Mouse (Mus musculus): ENCODE measurements around the gene Josd1.

The Josd1 gene

DNA sequence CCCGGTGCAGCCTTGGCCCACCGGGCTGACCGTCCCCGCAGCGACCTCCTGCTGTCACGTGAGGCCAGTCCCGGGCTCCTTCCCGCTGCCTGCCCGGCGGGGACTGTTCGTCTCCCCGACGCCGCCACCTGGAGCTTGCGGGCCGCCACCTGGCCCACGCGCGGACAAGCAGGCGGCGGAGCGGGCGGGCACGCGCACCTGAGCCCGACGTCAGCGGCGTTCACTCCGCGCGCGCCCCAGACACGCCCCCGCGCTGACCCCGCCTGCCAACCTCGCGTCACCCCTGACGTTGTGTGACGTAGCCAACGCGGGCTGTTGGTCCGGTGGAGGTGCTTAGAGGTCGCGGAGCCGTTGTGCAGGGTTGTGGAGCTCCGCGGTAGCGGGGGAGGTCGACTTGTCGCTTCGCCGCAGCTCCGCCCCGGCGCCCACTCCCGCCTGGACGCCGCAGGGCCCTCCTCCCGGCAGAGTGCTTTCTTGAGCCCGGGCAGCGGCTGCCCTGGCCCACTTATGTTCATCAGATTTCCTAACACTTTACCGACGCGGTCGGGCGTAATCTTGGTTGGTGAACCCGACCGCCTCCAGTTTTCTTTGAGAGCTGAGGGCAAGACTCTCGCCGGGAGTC is at the start of gene Josd1:
TSS of gene Josd1 (minus strand) at position 274 of the 622 bp plus-strand sequence.
- under 1% methylated on average over 72 of the region's 72 CpGs for WGBS

DNA sequence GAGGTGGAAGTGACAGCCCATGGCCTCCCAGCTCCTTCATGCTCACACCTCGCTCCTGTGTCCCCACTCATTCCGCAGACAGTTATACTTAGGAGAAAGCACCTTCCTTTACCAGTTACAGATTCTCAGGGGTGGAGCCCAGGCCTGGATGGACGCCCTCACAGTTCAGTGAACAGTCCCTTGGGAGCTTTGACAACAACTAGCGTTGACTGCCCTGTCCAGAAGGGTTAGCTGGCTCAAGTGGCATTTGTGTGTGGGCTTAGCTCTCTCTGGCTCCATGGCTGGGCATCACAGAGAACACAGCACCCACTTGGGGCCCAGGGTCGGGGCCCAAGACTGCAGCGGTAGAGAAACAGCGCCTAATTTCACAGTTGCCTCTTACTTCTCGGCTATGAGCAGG is 46.6 kb upstream of the Josd1 start:
- 79% methylated on average over 8 of the region's 8 CpGs for WGBS

DNA sequence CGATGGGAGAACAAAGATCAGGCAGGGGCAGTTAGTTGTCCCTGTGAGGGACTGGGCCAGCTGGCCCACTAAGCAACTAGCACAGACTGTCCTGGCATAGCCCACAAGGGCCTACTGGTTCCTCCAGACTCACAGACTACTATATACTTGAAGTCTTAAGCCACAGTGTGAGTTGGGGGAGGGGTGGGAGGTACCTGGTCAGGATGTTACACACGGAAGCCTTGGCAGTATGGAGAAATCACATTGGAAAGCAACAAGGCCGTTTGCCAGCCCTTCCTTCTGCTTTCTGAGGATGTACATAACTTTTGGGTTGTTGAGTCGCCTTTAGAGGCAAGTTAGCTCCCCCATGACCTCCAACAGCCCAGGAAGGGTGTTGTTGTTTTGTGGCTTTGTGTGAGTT is 45.9 kb upstream of the Josd1 start:
- 72% methylated on average over 4 of the region's 4 CpGs for WGBS

DNA sequence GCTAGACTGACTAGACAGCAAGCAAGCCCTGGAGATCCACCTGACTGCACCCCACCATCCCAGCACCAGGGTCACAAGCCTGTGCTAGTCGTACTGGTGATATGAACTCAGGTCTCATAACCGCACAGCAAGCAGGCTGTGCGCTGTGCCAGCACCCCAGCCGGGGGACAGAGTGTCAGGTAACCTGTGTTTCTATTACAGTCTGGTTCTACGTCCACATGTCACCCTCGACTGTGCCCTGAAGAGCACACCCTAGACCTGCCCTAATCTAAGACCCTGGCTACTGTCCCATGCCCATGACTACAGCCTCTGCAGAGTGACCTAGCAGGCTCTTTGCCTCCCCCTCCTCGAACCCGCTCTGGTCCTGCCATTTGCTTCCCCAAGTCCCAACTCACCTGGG is 45.5 kb upstream of the Josd1 start:
- WGBS: 96% methylated on average over 8 of the region's 8 CpGs

DNA sequence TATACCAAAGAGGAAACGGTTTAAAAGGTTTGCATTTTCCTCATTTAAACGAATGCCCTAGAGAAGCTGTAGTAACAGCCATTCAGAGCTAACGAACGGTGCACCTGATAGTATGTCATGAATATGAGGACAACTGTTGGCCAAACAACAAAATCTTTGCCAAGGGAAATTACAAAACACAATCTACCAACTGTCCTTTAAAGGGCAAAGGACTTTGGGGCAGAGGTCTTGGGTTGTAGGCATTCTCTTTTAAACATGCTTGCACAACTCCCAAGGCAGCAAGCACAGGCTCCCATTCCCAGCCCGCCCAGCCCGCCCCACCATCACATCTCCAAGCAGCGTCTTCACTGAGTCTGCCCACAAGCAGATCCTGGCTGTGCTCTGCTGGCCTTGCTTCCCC is 43.8 kb upstream of the Josd1 start:
- 65% methylated on average over 7 of the region's 7 CpGs for WGBS

DNA sequence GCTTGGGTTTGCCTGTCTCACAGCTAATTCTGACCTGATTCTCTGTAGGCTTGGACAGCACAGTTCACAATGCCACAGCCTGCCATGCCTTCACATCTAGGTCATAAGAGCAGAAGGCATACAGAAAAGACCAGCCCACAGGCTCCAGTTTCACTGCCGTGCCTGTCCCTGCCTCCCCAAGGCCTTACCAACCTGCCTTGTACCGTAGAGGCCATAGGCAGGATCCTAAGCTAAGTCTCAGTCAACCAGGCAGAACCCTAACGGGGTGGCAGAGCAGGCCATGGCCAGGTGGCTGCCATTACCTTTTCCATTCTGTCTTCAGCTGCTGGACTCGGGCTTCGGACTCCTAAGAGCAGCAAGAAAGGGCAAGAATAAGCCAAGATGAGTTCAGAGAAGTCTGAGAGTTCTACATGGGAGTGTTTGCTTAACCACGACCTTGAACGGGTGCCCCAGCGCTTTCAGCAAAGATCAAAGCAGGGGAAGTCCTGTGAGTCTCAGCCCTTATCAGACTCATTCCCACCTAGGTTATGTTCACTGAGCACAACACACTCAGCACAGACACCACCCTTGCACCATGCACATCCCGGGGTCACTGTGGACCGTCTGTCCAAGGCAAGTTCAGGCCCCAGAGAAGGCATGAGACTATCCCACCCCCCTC is 41.1 kb upstream of the Josd1 start:
- 84% methylated on average over 10 of the region's 10 CpGs for WGBS

DNA sequence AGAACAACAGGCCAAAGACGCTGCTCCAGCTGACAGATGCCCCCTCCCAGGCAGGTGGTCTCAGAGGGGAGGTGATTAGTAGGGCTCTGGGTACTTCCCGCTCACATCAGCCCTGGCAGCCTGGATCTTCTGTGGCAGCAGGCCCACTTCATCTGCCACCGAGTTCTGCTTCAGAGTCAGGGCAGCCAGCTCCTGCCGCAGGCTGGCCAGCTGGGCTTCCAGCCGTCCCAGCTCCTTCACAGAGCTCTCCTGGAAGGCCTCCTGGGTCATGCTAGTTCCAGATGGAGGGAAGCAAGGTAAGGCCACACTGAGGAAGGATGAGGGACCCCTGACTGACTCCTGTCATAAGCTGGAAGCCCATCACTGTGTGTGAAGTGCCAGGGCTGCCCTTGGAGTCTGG is 40.6 kb upstream of the Josd1 start:
- WGBS: 55% methylated on average over 5 of the region's 5 CpGs

DNA sequence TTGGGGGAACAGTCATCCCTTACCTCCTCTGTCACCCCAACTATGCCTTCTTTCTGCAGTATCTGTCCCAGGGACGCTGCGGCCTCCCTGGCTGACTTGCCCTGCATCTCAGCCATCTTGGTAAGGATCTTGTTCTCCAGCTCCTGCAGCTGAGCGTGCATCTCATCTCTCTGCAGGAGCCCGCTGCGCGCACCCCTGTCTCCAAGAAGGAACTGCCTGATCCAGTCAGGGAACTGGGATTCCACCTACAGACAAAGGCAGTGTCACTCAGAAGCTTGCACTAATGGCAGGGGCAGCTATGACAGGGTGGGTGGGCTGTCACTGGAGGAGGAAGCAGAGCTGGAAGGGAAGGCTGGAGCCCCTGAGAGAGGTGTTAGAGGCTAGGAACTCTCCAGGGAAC is 40.1 kb upstream of the Josd1 start:
- 75% methylated on average over 6 of the region's 6 CpGs for WGBS

DNA sequence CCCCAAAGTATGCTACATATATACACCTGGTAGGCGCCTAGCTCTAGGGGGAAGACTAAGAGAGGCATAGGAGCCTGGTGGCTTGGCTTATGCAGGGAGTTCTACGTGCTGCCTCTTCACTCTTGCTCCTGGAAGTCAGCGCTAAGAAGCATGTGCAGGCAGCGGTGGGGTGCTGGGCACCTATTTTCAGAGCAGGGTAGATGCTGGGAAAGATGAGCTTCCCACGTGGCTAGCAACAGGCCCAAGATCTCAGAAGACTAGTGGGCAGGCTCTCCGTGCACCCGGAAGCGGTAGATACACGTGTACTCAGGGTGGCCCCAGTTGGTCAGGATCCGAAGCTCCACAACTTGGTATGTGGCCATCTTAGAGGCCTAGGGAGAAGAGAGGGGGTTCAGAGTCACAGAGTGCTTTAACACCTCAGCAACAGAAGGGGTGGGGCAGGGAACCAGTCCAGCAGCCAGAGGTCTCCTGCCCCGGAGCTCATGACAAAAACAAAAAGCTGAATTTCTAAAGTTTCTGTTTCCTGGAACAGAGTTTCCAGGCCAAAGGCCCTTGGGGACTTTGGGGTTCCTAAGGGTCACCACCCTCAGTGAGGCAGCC is 37.6 kb upstream of the Josd1 start:
- WGBS: 54% methylated on average over 11 of the region's 11 CpGs

DNA sequence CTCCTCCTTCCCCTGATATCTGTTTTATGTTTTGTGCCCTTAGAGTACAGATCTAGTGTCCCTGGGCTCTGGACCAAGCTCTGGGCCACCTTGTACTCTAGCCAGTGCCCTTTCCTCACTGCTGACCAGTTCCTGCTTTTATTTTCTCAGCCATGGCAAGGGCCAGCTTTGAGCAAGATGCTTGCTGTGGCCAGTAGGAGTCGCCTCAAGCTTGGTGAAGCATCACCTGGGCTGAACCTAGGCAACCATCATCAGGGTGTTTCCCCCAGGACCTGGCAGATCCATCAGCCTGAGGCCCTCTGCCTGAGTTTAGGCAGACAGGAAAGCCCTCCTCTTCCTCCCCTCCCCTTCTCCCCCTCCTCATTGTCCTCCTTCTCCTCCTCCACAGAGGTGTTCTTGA is 35.7 kb upstream of the Josd1 start:
- 33% methylated on average over 1 of the region's 1 CpGs for WGBS

DNA sequence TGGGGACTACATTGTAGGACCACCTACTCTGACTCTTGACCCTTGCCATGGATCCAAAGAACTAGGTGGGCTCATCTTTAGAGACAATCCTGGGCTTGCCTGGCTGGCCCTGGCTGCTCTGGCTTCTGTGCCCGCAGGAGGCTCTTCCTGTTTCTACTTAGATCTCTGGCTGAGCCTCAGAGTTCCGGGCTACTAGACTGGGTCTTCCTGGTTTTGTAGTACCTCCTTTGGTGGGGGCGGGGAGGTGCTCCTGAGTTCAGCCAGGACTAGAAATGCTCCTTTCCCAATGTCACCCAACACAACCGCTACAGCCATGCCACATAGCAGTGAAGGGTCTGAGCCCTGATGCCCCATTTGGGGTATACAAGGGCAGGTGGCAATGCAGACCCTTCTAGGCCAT is 33.1 kb upstream of the Josd1 start:
- WGBS: 80% methylated on average over 4 of the region's 4 CpGs

DNA sequence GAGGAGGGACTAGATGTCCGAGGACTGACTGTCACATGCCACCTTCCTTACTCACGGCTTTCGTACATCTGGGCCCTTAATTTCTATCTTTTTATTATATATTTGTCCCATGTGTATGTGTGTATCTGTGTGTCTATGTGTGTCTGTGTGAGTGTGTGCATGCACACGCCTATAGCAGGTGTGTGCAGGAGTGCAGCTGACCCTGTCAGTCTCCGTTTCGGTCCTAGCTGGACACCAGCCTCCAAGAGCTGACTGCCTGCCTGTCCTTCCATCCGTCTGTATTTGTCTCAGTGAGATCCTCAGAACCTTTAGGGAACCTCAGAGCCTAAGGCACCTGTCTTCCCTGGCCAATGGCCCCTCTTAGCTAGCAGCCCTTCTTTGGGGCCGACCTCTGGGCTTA is 32.5 kb upstream of the Josd1 start:
- WGBS: 88% methylated on average over 8 of the region's 8 CpGs

DNA sequence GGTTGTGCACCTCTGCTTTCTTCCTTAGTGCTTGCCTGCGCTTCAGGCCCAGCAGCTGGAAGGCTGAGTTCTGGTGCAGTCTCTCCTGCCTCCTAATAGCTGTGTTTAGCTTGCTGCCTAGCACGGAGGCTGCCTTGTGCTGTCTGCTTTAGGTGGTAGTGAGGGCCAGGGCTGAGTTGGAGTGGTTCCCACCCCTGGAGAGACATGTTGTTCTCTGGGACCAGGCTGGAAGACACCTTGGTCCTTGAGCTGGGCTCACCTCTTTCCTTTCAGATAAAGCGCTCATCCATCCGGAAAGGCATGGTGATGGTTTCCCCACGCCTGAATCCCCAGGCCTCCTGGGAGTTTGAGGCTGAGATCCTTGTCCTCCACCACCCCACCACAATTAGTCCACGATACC is 29.0 kb upstream of the Josd1 start:
- 91% methylated on average over 6 of the region's 6 CpGs for WGBS

DNA sequence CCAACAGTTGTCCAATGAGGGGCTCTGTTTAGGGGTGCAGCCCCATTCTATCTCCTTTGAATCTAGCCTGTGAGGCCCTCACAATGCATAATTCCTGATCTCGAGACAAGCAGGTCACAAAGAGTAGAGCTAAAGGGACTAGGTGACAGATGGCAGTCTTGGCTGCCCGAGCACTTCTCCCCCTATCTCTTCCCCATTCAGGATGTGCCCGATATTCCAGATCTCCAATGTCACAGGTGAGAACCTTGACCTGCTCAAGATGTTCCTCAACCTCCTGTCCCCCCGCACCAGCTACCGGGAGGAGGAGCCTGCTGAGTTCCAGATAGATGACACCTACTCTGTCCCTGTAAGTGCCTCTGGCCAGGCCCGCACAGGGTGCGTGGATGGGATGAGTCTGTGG is 27.9 kb upstream of the Josd1 start:
- WGBS: 94% methylated on average over 7 of the region's 7 CpGs

DNA sequence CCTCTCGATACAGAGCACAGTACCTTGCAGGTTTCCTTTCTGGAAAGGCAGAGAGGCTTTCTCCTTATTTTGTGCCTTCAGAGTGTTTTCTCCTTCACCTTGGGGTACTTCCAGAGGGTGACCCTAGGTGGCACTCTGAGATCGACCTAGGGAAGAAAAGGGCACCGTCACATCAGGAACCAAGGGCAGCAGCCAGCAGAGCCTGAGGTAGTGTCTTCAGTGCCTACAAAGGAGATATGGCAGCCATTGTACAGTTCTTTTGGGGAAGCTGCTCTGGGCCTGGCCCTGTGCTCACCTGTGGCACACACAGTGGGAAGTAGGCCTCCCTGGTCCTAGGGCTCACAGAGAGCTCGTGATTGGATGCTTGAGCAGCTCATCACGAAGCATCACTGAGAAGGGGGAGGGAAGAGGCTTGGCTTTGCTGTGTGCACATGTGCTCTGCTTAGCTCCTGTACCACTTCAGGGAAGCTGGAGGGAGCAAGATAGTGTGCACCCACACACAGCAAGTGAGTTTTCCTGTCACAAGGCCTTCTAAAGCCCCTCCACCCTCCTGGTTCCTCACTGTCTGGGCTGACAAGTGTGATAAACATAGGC is 20.6 kb upstream of the Josd1 start:
- 84% methylated on average over 5 of the region's 5 CpGs for WGBS

DNA sequence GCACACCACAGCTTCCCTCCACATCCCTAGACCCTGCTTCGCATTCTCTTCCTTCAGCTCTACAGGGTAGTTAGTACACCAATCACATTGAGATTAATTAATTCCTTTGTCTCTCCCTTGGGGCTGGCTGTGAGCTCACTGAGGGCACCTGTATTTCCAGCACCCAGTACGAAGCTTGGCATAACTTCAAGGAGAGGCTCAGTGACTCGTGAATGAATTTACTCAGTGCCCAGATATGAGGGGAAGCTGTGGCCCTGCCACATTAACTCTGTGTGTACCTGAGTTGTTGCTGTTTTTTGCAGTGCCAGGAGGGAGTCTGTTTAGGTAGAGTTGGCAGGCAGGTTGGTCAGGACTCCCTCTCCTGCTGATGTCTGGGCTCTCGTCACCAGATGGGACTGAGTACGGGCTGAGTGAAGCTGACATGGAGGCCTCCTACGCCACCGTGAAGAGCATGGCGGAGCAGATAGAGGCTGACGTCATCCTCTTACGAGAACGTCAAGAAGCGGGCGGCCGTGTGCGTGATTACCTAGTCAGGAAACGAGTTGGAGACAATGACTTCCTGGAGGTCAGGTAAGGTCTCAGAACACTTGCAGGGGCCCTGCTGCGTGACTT is 19.0 kb upstream of the Josd1 start:
- WGBS: 73% methylated on average over 17 of the region's 17 CpGs

DNA sequence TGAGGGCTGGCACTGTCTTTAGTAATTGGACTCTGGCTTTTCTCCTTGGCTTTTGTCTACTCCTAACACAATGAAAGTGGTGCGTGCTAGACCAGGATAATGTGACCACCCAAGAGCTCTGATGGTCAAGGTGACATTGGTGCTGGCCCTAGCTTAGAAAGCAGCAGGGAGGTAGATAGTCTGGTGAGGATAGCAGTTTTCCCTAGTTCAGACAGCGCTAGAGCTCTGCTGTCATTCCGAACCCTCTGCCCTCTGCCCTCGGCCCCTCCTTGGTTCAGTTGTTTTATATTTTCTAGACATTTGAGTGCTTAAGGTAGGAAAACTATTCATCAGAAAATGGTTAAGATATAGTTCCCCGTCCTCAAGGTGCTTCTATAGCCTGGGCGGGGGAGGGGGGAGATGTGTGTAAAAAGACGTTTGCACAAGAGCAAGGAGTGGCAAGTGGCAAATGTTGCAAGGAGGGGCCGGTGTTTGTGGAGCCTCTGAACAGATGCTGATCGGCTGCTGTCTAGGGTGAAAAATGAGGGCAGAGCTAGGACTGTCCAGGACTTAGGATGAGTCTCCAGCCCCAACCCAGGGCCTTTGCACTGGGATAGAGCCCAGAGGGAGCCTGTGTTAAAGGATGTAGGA is 10.0 kb upstream of the Josd1 start:
- 84% methylated on average over 9 of the region's 9 CpGs for WGBS

DNA sequence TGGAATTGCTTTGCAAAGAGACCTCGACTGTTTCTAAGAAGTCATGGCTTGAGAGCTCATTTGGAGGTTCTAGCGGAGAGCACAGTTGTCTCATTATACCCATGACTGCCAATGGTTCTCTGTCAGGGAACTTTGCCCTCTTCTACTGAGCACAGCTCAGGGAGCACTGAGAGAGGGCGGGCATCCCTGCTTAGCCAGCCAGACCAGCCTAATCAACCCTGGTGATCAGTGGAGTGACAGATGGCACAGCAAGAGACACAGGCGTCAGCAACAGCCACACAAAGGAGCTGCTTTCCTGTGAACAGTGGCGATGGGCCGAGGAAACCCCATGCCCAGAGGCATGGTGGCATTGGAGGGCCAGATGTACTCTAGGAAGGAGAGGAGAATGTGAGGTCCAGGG is 9.3 kb upstream of the Josd1 start:
- WGBS: 67% methylated on average over 6 of the region's 6 CpGs

DNA sequence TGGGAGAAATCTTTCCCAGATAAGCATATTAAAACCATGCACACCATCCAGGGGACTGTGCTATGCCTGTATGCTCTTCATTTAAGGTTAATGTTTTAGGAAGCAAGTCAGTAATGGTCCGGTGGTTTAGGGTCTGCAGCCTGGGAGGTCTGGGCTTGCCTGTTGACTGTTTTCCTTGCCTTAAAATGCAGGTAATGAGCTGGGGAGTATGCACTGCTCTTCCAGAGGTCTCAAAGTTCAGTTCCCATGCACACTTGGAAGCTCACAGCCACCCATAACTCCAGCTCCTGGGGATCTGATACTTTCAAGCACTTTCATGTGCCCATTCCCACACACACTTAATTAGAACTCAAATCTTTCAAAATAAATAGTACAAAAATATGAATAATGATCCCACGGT is 8.8 kb upstream of the Josd1 start:
- 95% methylated on average over 2 of the region's 2 CpGs for WGBS

DNA sequence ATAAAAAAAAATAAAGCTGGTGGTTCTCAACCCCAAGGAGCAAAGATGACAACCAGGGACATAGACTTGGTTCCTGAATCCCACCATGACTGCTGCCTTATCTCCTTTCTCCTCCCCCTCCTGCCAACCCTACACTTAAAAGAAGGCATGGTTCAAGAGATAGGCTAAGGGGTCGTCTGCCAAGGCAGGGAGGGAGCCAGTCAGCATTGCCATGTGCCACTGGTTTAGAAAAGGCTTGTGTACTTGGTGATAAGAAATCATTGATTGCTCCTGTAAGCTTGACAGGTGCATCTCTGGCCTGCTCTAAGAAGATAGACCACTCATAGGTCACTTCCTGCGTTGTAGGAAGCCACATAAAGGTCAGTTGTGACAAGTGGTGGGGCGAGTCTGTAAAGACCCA is 7.8 kb upstream of the Josd1 start:
- WGBS: 85% methylated on average over 3 of the region's 3 CpGs

DNA sequence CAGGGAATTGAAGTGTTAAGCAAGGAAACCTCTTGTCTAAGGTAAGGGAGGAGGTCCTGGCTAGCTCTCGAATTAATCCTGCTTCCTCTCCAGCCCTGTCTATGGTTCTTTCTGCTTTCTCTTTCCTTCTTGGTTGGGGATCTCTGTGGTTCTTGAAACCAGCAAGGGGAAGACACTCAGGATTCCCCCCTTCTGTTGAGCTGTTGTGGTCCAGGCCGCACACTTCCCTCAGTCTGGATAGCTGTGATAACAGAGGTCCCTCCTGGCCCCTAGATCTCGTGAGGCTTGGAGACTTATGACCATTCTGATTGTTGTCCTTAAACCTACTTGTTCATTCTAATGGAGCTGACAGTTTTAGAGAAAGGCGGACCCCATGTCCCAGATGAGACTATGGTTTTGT is 6.8 kb upstream of the Josd1 start:
- 91% methylated on average over 4 of the region's 4 CpGs for WGBS

DNA sequence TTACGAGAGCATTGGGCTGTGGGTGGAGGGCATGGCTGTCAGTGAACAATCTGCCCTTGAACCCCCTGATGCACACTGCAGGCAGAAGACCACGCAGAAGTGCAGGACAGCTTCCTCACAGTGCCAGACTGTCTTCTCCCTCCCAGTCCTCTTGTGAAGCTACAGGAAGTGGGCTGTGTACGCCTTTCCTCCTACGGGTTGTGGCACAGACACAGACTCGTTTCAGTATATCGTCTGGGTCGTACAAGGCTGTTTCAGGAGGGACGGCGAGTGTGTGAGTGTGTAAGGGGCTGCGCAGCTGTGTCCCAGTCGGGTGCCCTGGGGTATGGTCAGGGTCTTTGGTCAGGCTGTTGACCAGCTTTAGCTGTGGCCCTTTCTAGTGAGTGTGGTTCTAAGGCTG is 6.0 kb upstream of the Josd1 start:
- WGBS: 37% methylated on average over 11 of the region's 11 CpGs
